ENCODE assay signal across 18 mouse cellular contexts in the genomic region with DNA sequence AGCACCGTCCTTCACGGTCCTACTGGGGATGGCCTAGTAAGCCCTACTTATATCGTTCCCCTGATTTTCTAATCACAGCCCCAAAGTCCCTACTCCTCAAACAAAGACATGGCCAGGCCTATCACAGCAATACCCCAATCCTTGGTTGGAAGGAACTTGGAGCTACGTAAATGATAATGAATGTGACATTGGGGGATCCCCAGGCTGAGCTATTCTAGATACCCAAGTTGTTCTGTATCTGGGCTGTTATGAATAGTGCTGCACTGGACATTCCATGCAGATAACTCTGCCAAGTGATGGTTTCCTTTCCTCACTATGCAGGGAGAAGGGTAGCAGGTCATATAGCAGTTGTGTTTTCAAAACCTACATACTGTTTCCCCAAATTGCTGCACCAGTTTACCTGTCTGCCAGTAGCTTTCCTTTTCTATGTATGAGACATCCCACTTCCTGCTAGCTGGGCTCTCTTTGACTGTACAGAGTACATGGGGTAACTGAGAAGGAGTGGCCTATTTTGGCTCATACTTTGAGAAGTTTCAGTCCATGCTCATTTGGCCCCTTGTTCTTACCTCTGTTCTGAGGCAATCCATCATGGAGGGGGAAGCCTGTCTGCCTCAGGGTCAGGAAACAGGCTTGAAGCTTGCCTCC.
"Had no signal": no experiment of that assay in that cellular context is flagged by ENCODE, and none has a peak within 500 bp of the region (broad histone marks: within the 10 kb centered on the region; RNA-seq: fewer than 3 reads in every experiment).

No protein-coding gene starts in this region.

- H3K4me2 ChIP-seq: lung, embryonic 15.5 days; midbrain, embryonic 11.5 days; midbrain, embryonic 13.5 days; midbrain, embryonic 15.5 days; neural tube, embryonic 12.5 days had no signal

- H3K27ac ChIP-seq: lung, embryonic 15.5 days; macrophage; midbrain, embryonic 13.5 days; midbrain, embryonic 15.5 days; neural tube, embryonic 12.5 days had no signal

- H3K9me3 ChIP-seq: lung, embryonic 15.5 days; midbrain, embryonic 13.5 days; midbrain, embryonic 15.5 days; neural tube, embryonic 12.5 days had no signal

- H3K4me3 ChIP-seq: lung, embryonic 15.5 days; midbrain, embryonic 13.5 days; midbrain, embryonic 15.5 days; neural tube, embryonic 12.5 days had no signal

- H3K4me1 ChIP-seq: lung, embryonic 15.5 days; midbrain, embryonic 13.5 days; midbrain, embryonic 15.5 days; neural tube, embryonic 12.5 days had no signal

- DNase-seq: liver, postnatal 0 days; lung, adult 2 months; lung, postnatal 14 days; lung, postnatal 36 days; right cerebral cortex, adult 18-20 months; right cerebral cortex, postnatal 25 days; right cerebral cortex, postnatal 4 days; spleen, adult 18-20 months; thymus, adult 2 months; thymus, postnatal 25 days; thymus, postnatal 4 days had no signal

- H3K27me3 ChIP-seq: lung, embryonic 15.5 days; midbrain, embryonic 13.5 days; midbrain, embryonic 15.5 days; neural tube, embryonic 12.5 days had no signal

- H3K9ac ChIP-seq: liver, postnatal 0 days; lung, embryonic 15.5 days; midbrain, embryonic 13.5 days; midbrain, embryonic 15.5 days; neural tube, embryonic 12.5 days had no signal

- H3K36me3 ChIP-seq: midbrain, embryonic 15.5 days had no signal

- ATAC-seq: liver, postnatal 0 days; lung, postnatal 0 days; midbrain, embryonic 13.5 days; midbrain, embryonic 15.5 days had no signal
